Mouse (Mus musculus) right cerebral cortex, postnatal 14 days (tissue): ENCODE results near the gene Tff3.
A peak's percentile ranks its signal among the peaks of the same experiment; 100 is the strongest.

Experiments used
- DNase-seq: peaks from one replicate; pipeline ENCODE4 v3.0.0; 2022

Tff3 gene

DNA sequence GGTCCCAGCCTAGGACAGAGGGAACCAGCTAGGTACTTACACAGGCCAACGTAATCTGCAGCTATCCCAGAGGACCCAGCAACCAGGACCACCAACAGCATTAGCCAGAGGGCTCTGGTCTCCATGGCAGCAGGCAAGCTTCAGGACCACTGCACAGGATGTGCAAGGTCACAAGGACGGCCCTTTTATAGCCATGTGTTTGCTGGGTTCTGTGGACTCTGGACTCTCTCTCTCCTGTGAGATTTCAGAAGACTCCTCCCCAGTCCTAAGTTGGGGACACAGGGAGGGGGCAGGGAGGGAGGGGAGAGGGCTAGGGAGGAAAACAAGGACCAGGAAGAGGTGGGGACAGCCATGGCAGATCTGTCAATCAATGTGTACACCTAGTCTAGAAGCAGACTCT, at the start of gene Tff3:
TSS of gene Tff3 (minus strand) at position 195 of the 400 bp plus-strand sequence.
- DNase-seq, result no peak

DNA sequence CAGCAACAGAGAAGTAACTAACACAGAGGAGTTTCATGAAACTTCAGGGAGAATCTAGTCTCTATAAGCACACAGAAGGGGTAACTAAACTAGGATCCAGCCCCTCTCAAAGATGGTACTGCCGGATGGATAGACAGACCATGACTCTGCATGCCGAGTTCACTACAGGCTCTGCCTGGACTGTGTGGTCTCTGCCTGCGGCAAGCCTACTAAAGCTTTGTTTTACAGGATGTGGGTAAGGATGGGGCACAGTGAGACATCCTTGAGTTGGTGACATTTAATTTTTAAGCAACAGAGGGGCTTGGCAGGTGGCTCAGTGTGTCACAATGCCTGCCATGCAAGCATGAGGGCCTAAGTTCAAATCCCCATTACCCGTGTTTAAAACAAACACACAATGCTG, 46.9 kb upstream of the Tff3 start:
- no peak for DNase-seq

DNA sequence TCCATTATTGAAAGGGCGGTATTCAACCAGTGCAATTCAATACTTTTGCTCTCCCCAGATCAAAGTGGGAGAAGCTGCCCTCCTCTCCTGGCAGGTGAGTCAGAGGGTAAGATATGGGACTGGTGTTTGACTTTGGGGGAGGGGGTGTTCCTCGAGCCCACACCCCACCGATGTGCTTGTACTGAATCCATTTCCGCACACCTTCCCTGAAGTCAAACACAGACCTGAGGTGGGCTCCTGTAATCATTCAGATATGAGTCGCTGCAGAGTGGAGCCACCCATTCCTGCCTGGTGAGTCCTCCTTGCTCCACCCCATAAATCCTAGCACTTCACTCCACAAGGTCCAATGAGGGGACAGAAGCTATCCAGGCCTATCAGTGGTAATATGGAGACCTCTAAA, 40.4 kb upstream of the Tff3 start:
- DNase-seq, result no peak

DNA sequence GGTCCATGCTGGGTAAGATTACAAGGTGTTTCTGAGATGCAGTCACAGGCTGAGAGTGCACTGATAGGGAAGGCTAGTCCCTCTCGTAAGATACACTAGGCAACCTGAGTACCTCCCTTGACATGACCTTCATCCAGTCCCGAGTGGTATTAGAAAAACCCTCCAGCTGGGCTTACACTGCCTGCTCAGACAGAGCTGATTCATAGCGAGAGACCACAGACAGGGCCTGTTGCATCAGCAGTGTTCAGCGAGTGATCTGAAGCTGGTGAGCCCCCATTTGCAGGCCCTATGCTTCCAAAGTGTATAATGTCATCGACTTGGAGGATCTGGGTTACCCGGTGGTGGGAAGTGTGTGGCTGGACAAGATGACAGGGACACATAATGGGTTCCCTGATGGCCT, 35.7 kb upstream of the Tff3 start, which contains the start of gene Tff1:
TSS of gene Tff1 (minus strand) at position 151 of the 400 bp plus-strand sequence.
- DNase-seq, result no peak

DNA sequence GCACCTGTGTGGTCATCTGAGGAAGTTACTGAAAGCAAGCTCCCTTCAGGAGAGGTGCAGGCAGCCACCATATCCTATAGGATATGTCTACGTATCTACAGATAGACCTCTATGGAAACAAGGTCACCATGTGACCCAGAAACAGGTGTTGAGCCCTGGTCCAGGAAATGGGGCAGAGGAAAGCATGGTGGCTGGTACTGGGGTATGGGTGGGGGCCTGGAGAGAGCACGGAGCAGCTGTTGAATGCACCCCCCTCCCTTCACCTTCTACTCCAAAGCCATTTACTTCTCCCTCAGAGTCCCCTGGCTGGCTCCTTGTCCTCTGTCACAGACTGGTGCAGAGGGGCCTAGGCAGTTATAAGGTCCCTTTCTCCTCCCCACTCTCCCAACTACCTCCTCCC, 34.4 kb upstream of the Tff3 start:
- no peak for DNase-seq

DNA sequence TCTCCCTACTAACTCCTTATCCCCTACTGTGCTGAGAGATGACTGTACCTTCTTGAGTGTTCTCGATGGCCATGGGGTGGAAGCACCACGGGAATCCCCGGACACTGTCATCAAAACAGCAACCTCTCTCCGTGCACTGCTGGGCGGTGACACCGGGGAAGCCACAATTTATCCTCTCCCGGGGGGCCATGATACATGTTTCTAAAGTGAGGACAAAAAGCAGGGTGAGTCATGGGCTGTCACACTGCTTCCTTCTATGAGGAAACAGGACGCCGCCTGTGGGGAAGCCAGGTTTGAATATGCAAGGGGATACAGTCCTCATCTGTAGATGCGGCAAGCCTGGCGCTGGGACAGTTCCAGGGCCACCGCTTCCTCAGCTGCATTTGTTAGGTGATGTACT, 33.2 kb upstream of the Tff3 start:
- no peak for DNase-seq

DNA sequence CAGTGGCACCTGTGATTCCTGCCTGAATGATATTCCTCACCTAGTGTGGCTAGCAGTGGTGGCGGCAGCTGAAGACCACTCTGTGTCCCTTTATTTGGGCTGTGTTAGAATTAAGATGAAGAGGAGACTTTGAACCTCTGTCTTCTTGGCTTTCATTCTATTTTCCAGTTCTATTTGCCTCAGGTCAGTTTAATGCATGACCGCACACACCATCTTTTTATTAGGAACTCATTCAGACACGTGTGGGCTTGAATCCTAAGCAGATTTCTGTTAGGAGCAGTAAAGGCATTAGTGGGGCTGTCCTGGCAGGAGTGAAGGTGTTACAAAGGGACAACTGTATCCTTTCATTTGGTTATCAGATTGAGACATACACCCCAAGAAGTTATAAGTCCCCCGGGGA, 30.8 kb upstream of the Tff3 start:
- no peak for DNase-seq

DNA sequence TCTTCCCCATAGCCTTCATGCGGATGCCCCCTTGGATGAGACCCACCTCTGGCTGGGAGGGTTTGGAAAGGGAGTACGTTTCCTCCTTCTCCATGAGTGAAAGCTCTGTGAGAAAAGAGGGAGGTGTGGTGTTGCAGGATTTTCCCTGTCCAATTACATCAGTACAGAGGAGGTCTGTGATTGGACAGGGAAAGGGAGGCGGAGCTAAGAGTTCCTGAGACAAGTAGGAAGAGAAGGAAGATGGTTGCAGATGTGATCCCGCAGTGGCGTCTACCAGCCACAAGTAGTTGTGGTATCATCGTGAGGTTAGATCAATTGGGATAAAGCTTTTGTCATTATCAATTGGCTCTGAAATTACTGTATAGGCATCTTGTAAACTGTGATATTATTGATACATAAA, 28.5 kb upstream of the Tff3 start:
- DNase-seq, result no peak

DNA sequence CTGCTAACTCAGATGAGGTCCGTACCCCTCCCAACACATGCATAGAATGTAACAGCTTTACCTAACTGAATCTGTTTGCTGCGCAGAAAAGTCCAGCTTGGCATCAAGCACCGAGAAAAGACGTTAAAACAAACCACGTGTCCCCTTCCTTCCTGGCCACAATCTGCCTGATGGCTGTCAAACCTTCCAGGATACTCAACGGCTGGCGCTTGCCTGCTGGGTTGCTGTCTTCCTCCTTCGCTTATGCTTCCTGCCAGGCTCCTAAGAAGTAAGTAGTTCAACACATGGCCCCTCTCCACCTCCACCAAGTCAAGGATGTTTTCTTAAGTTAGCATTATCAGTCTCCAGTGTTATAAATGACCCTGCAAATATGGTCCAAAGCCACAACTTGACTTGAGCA, 24.3 kb upstream of the Tff3 start:
- no peak for DNase-seq

DNA sequence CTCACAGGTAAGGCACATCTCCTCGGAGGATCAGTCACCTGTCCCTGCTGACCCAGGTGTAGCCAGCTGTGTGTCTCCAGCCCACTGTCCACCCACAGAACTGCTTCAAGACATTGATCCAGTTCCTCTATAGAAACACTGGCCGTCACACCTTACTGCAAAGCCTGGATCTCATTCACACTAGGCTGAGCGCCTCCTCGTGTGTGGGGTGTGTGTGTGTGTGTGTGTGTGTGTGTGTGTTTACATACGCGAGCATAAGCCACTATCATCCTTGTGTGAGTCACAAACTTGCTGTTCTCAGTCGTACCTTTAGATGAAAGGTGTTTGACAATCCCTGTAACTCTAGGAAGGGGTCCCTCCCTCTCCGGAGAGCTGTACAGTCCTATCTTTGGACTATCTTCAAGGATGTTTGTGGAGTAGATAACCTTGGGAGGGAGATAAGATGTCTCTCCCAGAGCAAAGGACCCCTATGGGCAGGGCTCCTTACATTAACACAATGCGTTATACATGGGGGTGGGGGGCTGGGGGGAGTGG, 23.6 kb upstream of the Tff3 start:
- no peak for DNase-seq

DNA sequence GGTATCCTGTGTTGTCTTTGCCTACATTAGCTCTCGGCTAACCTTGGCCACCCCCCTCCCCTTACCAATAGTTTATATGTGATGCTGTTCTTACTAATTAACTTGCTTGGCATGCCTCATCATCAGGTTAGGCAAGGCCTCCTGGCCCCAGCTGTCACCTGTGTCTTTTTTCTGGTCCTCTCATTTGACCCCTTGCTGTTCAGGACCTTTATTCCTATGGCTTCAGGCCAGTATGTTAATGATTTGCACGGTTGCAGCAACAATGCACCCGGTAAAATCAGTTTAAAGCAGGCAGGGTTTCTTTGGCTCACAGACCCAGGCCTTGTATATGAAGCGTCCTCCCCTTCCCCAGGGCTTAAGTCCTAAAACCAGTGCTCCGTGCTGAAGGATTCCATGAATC, 23.1 kb upstream of the Tff3 start:
- DNase-seq, result no peak

DNA sequence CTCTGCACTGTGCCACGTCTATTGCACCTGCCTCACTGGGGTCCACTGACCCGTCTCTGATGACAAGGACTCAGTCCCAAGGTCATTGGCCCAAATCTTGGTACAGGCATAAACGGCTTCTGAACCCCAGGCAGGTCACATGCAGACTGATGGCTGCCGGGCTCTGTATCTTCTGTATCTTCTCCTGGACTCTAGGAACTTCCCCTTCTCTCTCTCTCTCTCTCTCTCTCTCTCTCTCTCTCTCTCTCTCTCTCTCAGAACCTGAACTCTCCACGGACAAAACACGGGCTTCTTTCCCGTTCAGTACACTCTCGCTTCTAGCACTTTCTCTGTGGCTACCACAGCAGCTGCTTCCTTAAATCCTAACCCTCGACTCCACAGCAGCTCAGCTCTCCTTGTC, 16.6 kb upstream of the Tff3 start:
- DNase-seq, result no peak

DNA sequence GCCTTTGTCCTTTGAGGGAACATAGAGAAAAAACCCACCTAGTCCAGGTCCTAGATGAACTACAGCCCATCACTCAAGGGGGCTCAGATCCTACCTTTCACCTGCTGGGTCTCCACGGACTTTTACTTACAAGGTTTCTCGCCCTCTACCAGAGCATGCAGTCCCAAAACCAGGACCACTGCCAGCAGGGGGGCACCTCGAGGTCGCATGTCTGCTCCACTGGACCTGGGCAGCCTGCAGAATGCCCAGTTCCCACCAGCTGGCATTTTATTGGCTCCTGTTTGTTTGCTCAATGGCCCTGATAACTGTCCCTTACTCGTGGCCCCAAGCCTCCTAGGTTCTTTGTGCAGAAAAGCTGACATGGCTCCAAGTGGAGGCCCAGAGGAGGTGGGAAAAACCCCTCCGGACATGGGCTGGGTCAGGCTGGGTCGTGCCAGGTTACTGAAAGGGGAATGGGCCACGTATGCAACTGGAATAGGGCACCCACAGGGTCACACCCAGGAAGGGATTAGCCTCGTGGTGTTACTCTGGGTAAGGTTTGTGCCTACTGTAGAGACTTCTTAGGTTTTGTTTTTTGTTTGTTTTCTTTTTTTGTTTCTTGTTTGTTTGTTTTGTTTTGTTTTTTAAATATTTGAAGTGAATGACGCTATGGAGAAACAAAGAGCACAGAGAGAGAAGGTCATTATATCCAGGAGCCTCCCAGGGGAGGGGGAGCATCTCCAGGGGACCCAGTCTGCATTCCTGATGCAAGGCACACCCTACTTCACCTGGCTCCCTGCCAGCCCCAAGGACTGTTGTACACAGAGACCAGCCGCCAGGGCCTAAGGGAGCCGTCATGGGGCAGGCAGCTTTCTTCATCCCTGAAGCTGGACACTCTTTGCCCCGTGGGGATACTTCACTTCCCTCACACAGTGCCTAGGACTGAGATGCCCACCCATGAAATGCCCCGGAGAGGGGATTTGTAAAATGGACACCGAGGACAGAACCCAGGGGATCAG, 14.9 kb upstream of the Tff3 start, which contains the start of gene Tff2:
TSS of gene Tff2 (minus strand) at position 243 of the 998 bp plus-strand sequence.
- no peak for DNase-seq

DNA sequence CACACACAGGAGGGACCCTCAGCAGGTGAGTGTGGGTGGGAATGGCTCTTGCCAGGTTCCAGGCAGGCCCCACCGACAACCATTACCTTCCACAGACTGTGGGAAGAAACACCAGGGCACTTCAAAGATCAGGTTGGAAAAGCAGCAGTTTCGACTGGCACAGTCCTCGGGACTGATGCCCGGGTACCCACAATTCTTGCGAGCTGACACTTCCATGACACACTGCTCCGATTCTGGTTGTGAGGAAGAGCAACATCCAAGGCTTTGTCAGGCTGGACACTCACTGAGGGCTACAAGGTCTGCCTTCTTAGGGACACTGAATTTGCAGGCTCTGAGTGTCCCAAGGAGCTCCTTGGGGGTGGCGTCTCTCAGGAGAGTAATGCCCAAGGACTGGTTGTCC, 12.7 kb upstream of the Tff3 start:
- DNase-seq, result no peak

DNA sequence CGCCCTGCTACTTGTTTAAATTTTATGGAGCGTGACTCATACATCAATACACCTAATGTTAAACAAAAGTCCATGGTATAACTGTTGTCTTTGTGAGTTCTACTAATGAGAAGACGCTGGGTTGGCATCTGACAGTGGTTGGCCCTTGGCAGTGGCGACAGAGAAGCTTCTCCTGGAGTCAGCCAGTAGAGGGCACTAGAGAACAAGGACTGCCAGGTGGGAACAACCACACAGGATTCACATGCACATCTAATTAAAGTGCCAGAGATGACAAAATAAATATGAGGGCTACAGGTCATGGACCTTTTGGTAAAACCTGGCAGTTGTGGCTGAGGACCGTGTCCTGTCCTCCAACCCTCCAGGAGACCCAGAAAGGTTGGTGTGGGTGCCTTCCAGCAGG, 9.0 kb upstream of the Tff3 start:
- DNase-seq, result peak; percentile 51

DNA sequence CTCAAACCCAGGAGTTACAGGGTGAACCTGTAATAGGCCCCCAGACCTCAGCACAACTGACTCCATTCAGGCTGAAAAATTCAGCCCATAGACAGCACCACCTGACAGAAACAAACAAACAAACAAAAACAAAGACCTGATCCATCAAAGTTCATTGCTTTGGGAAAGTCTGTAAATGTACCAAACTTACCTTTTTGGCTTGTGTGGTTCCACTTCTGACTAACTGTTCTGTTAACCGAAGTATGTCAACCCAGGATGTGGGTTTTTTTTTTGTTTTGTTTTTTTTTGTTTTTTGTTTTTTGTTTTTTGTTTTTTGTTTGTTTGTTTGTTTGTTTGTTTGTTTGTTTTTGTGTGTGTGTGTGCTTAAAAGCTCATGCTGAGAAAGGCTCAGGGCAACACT, 7.4 kb upstream of the Tff3 start:
- no peak for DNase-seq

DNA sequence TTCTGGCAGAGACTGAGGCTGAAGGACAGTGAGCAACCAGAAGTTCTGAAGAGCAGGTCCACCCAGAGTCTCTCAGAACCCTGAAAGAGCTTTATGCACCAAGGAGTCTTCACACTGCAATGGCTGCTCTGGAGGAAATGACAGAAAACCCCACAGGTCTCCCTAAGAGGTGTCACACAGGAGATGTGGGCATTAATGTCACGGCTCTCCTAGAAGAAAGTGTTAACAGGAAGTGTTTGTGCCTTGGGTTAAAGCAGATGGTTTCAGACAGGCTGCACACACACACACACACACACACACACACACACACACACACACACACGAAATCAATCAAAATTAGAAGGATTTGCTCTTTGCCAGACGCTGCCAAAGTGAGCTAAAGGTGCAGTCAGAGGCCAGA, 6.8 kb upstream of the Tff3 start:
- DNase-seq, result no peak

DNA sequence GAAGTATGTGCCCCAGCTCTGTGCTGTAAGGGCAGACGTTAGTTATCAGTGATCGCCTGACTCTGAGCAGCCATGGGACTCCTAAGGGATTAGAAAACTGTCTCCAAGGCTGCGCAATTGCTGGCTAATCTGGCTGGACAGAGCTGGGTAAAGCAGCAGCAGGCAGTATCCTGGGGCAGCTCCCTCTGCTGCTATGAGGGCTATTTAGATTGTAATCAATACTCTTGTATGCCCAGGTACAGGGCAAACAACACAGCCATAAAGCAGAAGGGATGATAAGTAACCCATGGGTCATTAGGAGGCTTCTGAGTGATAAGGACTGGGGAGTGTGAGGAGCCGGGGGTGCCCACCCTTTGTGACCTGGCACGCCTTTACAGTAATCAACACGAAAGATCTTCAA, 5.5 kb upstream of the Tff3 start:
- no peak for DNase-seq

DNA sequence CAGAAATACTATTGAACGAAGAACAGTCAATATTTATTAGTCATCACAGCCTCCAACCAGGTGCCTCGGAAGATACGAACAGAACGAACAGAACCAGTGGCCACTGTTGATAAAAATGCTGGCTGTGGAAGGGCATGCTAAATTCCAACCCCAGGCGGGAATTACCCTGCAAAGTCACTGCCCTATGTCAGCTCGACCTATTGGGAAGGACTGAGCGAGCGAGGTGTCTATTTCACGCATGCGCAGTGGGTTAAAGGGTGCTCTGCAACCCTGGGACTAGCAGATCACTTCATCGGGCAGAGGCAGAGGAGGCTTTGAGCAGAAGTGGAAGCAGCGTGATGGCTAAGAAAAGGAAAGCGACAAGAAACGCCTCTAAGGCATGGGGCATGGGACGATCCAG, 4.3 kb upstream of the Tff3 start:
- DNase-seq, result no peak

DNA sequence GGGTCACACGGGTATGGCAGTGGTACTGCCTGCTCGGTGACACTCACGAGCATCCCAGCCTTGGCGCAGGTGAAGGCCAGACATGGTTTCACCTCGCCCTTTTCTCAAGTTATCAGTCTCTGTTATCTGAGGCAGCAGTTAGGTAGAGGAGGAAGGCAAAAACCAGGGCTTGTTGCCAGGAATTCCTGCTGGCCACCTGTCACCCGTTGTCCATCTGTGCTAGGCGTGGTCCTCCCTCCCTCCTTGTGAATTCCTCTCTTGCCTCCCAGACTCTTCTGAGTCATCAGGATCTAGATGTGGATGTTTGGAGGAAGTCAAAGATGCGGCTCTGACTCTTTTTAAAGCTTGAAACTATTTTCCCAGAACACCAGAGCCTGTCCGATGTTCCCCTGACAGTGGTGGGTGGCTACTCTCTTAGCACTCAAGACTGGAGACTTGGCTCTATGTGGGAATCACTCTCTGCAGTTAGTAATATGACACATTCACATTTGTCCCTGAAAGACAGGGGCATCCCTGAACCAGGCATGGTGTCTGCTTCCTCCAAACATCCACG, 1.9 kb upstream of the Tff3 start:
- DNase-seq, result no peak

DNA sequence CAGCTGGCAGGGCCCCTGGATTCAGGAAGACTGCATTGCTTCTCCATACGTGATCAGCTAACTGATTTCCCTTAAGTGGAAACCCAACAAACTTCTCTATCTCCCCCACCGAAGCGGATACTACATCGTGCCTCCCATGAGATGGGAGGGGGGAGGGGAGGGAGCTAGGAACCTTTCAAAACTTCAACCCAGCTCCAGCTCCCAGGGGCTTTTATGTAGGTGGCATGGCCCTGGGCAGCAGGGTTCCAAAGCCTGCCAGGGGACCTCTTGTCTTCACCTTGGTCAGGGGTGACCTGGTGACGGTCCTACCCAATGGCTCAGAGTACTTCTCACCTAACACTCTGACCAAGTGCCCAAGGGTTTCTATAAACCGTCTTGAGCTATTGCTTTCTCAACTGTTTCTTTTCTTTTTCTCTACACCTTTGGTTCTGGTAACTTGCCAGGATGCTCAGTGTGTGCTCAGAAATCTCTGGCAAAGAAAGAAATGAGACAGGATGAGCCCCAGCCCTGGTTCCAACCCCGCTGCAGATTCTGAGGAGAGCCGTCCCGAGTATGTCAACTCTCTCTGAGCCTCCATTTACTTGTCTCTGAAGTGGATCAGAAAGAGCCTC, 633 bp downstream of the Tff3 start:
- DNase-seq, result no peak

DNA sequence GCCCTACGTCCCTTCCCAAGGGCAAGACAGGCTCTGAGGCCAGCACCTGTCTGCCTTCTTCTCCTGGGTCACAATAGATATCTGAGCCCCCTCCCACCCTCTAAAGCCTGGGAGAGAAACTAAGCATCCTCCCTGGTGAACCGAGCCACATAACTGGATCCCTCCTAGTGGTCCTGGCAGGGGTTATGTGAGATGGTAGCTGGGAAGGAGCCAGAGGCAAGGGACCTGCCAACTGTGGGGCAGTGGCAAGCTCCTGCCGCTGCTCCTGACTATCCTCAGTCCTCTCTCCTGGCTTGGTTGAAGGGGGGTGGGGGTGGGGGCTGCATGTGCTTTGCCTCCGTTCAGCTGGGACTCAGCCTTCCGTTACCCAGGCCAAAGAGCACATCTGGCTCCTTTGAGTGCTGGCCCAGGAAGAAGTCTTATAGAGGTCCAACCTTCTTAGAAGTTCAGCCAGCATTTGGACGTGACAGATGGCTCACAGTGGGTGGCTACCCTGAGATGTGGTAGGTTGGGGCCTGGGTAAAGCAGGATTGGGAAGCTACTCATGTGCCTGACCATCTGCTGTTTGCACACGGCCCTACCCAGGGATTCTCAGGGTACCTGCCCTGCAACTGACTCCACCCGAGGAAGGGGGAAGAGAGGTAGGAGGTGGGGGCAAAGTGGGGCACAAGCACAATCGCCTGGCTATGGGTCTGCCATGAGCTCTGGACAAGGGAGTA, 3.7 kb downstream of the Tff3 start:
- no peak for DNase-seq

DNA sequence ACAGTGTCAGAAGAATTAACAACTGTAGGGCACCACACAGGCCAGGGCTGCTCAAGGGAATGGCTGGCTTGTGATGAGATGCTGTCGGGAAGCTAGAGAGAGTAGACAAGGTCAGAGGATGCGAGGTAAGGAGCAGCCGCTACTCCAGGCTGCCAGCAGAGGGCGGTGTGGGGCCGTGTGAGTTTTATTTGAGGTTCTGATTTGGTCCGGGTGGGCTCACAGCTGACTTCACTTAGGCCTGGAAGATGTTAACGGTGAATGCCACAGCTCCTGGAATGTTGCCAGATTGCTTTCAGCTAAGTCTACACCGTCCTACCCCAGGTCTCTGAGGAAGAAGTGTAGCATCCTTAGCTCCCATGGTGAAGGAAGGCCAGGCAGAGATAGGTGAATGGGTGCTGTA, 7.5 kb downstream of the Tff3 start:
- DNase-seq, result peak; percentile 65
